Mouse (Mus musculus) midbrain, postnatal 0 days (tissue): ENCODE data around the gene Slc24a2. TPM values are rescaled to one million over a fixed set of nuclear protein-coding genes. Genes with fewer than 3 reads are reported as not detected.

Experiments
- ATAC-seq: fragments of 200-750 bp; cut with Nextera tagmentation; 2 replicates; pipeline ENCODE4 v1.8.0; 2017; ENCODE audit warnings: moderate number of reproducible peaks, mild to moderate bottlenecking, moderate TSS enrichment, moderate library complexity; ENCODE audit not compliant: low FRiP score
- DNase-seq: peaks from one replicate; pipeline ENCODE4 v3.0.0-alpha.2; 2015; ENCODE audit warnings: low spot score
- H3K27ac ChIP-seq: fragments of 300-500 bp; sonication (generic); 2 replicates; pipeline ENCODE4 v1.5.1; 2014; ENCODE audit warnings: low read depth, mild to moderate bottlenecking, low read length, mixed read lengths
- H3K27me3 ChIP-seq: fragments of 300-500 bp; sonication (generic); 2 replicates; pipeline ENCODE4 v1.6.1; 2014; ENCODE audit warnings: low read length, control low read depth, mixed read lengths; ENCODE audit not compliant: insufficient read depth
- H3K36me3 ChIP-seq: fragments of 300-500 bp; sonication (generic); 2 replicates; pipeline ENCODE4 v1.6.1; 2014; ENCODE audit warnings: low read length, control low read depth, mixed read lengths; ENCODE audit not compliant: insufficient read depth
- H3K4me1 ChIP-seq: fragments of 300-500 bp; sonication (generic); 2 replicates; pipeline ENCODE4 v1.6.1; 2014; ENCODE audit warnings: mild to moderate bottlenecking, control low read depth, antibody characterized with exemption, low read length, mixed read lengths; ENCODE audit not compliant: insufficient read depth
- H3K4me2 ChIP-seq: fragments of 300-500 bp; sonication (generic); 2 replicates; pipeline ENCODE4 v1.6.1; 2014; ENCODE audit warnings: low read depth, mild to moderate bottlenecking, low read length, mixed read lengths; ENCODE audit not compliant: poor library complexity, severe bottlenecking
- H3K4me3 ChIP-seq: fragments of 300-500 bp; sonication (generic); 2 replicates; pipeline ENCODE4 v1.5.1; 2014; ENCODE audit warnings: low read depth, mild to moderate bottlenecking, low read length, moderate library complexity
- H3K9ac ChIP-seq: fragments of 300-500 bp; sonication (generic); replicated peaks from 2 replicates; pipeline ENCODE4 v1.6.1; 2014; ENCODE audit warnings: mild to moderate bottlenecking, low read length, moderate library complexity, mixed read lengths; ENCODE audit not compliant: poor library complexity, severe bottlenecking
- H3K9me3 ChIP-seq: fragments of 300-500 bp; sonication (generic); 2 replicates; pipeline ENCODE4 v1.6.1; 2016; ENCODE audit warnings: low read length, control low read depth
- CTCF ChIP-seq: IDR thresholded peaks from 2 replicates; pipeline ENCODE4 v1.5.1; 2016; ENCODE audit warnings: antibody characterized with exemption, mild to moderate bottlenecking
- WGBS: fragments of 180-500 bp; shearing (Covaris S2); extraction: QIAGEN DNeasy Blood & Tissue Kit; methylation state at CpG from one replicate; pipeline ENCODE4 v1.1.7; 2014; 5-methylcytosine and 5-hydroxymethylcytosine counted together
- polyA plus RNA-seq: library from polyadenylated mRNA; unstranded; fragments of >200 nt; fragmentation: Nextera tagmentation; extraction: Ambion mirVana; gene quantifications from 2 replicates; pipeline ENCODE4 v1.2.1, GENCODE M21; 2015
- total RNA-seq: library from RNA; depleted of rRNA; stranded (reverse); fragments of >200 nt; gene quantifications from 2 replicates; pipeline ENCODE4 v1.2.3, GENCODE M21; 2014

The Slc24a2 gene
- total and polyA plus RNA-seq, 2 experiments from 2014 or later: 3.3 to 19.4 TPM

DNA sequence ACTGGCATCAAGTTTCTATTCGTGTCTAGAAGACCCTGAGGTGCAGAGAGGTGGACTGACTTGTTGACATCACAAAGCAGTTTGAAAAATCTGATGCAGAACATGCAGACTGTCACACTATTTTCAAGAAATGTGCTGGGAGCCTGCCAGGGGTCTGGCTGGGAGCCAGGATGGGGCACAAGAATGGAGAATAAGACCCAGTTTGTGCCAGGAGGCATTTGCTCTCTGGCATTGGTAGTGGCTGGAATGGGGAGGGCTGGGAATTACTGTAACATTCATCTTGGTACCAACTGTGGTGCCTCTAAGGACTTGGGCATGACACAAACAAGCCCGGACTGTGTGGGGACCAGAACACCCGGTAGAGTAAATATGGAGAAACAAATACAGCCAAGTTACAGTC, 89.4 kb downstream of the Slc24a2 start:
- ATAC-seq: no peak
- WGBS: 68% methylated on average over 3 of the region's 3 CpGs
- no peak for TF ChIP-seq CTCF

DNA sequence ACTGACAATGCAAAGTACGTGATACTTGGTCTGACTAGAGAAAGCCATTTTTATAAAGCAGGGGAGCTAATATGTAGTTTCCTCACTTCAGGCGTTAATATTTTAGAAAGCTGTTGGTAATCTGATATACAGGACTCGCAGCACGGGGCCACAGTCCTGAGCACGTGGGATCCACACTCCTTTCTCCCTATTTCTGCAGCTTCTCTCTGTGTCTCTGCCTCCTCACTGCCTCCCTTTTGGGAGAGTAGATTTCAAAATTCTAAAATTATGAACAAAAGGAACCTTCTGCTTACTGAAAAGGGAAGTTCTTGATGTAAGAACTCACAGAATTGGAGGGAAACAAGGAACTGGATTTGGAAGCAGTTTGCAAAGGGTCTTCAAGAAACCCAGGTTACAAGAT, 97.8 kb downstream of the Slc24a2 start:
- H3K9ac ChIP-seq: no peak overlapping the region
- H3K4me2 ChIP-seq: no peak overlapping the region
- H3K4me1 ChIP-seq: no peaks in the 10 kb centered on the region; the same call in 1 of the 2 replicates
- H3K36me3 ChIP-seq: no peaks in the 10 kb centered on the region
- no peak overlapping the region for H3K4me3 ChIP-seq
- no peaks in the 10 kb centered on the region for H3K9me3 ChIP-seq
- WGBS: 92% methylated on average over 5 of the region's 5 CpGs
- DNase-seq (no peak), ATAC-seq (no peak)
- TF ChIP-seq CTCF: no peak
- H3K27me3 ChIP-seq: no peaks in the 10 kb centered on the region
- H3K27ac ChIP-seq: no peak overlapping the region

More for the DNA sequence above, 89.4 kb downstream of the Slc24a2 start:
- Histone ChIP-seq H3K4me2 (no peak overlapping the region), H3K9me3 (no peaks in the 10 kb centered on the region), H3K27ac (no peak overlapping the region), H3K36me3 (no peaks in the 10 kb centered on the region), H3K4me1 (no peaks in the 10 kb centered on the region), H3K27me3 (no peaks in the 10 kb centered on the region), H3K9ac (no peak overlapping the region), H3K4me3 (no peak overlapping the region)
- peak; percentile 56 for DNase-seq

DNA sequence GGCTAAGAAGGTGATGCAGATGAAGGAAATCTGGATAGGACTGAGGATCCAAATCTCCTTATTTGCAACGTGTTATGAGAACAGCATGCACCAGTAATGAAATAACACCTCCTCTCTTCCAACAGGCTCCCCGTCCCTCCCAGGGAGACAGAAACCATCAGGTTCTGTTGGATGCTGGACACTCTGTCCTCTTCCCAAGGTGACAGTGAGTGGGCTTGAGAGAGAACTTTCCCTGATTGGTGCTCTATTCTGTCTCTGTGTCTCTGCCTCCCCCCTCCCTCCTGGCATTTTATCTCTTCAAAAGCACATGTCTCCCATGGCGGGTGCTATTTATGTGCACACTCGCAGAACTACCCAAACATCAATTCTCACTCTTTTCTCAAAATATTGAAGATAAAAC, 103.5 kb downstream of the Slc24a2 start:
- H3K36me3 ChIP-seq: no peaks in the 10 kb centered on the region
- no peak overlapping the region for H3K27ac ChIP-seq
- TF ChIP-seq CTCF: no peak
- H3K9ac ChIP-seq: no peak overlapping the region
- H3K27me3 ChIP-seq: no peaks in the 10 kb centered on the region
- 78% methylated on average over 4 of the region's 4 CpGs for WGBS
- ATAC-seq: no peak
- no peaks in the 10 kb centered on the region for H3K4me1 ChIP-seq
- no peaks in the 10 kb centered on the region for H3K9me3 ChIP-seq
- DNase-seq: no peak
- no peak overlapping the region for H3K4me3 ChIP-seq
- H3K4me2 ChIP-seq: no peak overlapping the region

DNA sequence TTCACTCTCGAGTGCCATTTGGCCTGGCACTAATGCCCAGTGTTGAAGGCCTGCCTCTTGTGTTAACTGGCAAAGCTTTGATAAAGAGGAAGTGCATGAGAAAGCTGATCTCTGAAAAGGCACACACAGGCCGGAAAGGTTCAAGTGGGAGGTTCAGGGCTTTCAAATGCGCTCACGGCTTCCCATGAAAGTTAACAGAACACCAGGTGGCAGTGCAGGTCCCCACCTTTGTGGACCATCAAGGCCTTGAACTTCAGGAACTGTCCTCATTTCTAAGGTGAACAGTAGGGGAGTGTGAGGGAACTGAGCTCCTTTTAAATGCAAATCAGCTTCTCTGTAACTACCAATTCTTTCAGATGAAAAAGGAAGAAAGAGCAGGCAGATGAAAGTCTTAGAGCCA, 110.5 kb downstream of the Slc24a2 start:
- H3K4me2 ChIP-seq: no peak overlapping the region
- H3K4me1 ChIP-seq: no peaks in the 10 kb centered on the region; the same call in 1 of the 2 replicates
- ATAC-seq (no peak), DNase-seq (no peak)
- no peaks in the 10 kb centered on the region for H3K27me3 ChIP-seq
- no peaks in the 10 kb centered on the region for H3K36me3 ChIP-seq
- WGBS: 62% methylated on average over 4 of the region's 4 CpGs
- no peak overlapping the region for H3K27ac ChIP-seq
- no peak overlapping the region for H3K9ac ChIP-seq
- no peak overlapping the region for H3K4me3 ChIP-seq
- no peaks in the 10 kb centered on the region for H3K9me3 ChIP-seq
- peak; percentile 46 for TF ChIP-seq CTCF

DNA sequence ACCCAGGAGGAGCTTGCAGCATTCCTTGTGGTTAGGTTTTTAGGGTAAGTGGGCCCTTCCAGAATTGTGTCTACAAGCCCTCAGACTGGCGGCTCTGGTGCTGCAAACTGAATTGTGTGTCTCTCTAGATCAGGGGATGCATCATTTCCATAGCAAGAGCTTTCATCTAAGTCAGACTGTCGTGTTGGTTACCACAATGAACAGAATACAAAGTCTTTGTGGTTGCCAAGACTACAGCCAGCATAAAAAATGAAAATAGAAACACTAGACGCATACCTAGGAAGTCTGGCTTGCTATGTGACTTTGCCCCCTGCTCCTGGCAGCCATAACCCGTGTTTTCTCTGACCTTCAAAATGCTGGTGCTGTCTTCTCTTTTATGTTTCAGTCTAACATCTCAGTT, 114.6 kb downstream of the Slc24a2 start:
- WGBS: 32% methylated on average over 4 of the region's 4 CpGs
- ATAC-seq (no peak), DNase-seq (no peak)
- no peaks in the 10 kb centered on the region; the same call in 1 of the 2 replicates for H3K4me1 ChIP-seq
- no peaks in the 10 kb centered on the region for H3K27me3 ChIP-seq
- H3K36me3 ChIP-seq: no peaks in the 10 kb centered on the region
- no peaks in the 10 kb centered on the region for H3K9me3 ChIP-seq
- H3K9ac ChIP-seq: no peak overlapping the region
- H3K4me2 ChIP-seq: no peak overlapping the region
- no peak overlapping the region for H3K27ac ChIP-seq
- H3K4me3 ChIP-seq: no peak overlapping the region
- no peak for TF ChIP-seq CTCF

DNA sequence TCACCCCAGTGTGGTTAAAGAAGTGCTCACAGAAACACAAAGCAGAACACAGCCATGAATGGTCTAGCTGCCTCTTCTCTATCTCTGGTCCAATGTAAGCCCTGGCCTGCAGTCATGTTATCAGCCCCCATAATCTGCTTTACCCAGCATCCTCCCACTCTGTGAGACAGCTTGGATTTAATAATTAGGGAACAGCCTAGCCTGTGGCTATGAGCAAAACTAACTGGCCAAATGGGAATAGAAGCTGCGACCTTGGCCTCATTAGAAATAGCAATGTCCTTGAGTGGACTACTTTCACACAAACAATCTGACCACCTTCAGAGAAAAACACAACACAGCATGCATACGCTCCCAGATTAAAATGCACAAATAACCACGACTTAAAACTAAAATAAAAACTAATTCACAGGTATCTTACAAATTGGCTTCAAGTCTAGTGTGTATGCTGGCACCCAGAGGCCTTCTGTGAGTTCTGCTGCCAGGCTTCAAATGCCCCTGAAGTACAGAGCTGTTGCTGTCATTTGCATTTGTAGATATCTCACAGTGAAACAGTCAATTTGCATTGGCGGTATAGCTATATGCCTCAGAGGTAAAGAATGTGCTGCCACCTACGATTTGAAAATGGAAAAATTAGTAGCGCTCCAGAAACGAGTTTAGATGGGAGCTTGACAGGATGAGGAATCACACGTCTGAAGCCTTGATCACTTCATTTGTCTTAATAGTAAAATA, 120.8 kb downstream of the Slc24a2 start:
- no peak overlapping the region for H3K4me2 ChIP-seq
- H3K4me3 ChIP-seq: no peak overlapping the region
- no peaks in the 10 kb centered on the region for H3K27me3 ChIP-seq
- H3K27ac ChIP-seq: no peak overlapping the region
- H3K36me3 ChIP-seq: no peaks in the 10 kb centered on the region
- TF ChIP-seq CTCF: no peak
- WGBS: 57% methylated on average over 8 of the region's 8 CpGs
- DNase-seq (peak; percentile 19), ATAC-seq (no peak)
- H3K9ac ChIP-seq: no peak overlapping the region
- H3K9me3 ChIP-seq: no peaks in the 10 kb centered on the region
- H3K4me1 ChIP-seq: no peaks in the 10 kb centered on the region
